Mouse (Mus musculus): ENCODE data around the gene Ascc1.

DNA sequence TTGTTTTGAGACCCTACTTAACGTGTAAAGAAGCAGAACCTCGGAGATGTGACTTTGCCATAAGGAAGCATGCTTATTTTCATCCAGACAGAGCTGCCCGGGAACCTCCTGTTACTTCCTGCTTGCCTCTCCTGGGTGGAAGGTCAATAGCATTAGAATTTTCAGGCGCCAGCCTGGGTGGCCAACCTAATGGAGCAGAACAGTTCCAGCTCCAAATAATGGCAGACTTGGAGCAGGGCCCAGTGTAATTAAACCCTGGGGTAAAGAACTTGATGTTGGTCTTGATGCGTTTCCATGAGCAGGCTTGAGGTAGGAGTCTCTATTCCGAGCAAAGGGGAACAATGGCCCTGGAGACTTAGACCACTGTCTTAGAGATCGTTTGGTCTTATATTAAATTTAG, 26.4 kb downstream of the Ascc1 start:
- TF ChIP-seq POLR2A (IDR thresholded peaks at IDR 0.05; ENCODE audit: borderline replicate concordance, insufficient read depth, low read length) (no peak), CTCF (IDR thresholded peaks at IDR 0.05; ENCODE audit: borderline replicate concordance, insufficient read depth, low read depth, low read length) (no peak)
